Mouse (Mus musculus) lung, adult 2 months (tissue): Measurements from ENCODE around the gene Wdr1.

ENCODE experiments used
- CTCF ChIP-seq: fragments of 200-500 bp; IDR thresholded peaks from 2 replicates; pipeline ENCODE4 v1.5.1; 2011; ENCODE audit warnings: mild to moderate bottlenecking, low read length, control low read depth; ENCODE audit not compliant: insufficient read depth
- POLR2A ChIP-seq: fragments of 200-500 bp; IDR thresholded peaks from 2 replicates; pipeline ENCODE4 v1.6.1; 2011; ENCODE audit warnings: low read depth, mild to moderate bottlenecking, control low read depth, low read length, borderline replicate concordance; ENCODE audit errors: extremely low read depth

GRCm38 (mm10) chr5:38488673-38489615 lies 74.1 kb downstream of the Wdr1 start:
- TF ChIP-seq POLR2A (no peak), CTCF (no peak)
